Mouse (Mus musculus): Measurements from ENCODE around the gene Lix1. TPM values are rescaled to one million over a fixed set of nuclear protein-coding genes. Genes with fewer than 3 reads are reported as not detected.

Lix1 gene
- polyA plus RNA-seq, 2 experiments, result 0.14 to 0.16 TPM

DNA sequence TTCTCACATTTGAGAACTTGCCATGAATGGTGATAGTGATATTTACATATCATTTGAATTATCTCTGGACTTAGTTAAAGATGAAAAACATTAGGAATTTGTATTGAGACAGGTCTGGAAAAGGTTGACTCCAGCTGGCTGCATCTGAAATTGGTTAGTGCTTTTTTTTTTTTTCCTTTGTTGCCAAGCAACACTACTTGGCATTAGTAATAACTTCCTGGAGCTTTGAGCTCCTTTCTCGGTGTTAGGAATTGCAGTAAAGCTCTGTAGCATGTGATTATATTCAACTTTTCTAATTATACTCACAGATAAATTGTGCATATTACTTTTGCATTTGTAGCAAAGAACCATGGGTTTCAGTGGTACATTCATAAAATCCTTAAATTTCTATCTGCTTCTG lies 96.4 kb downstream of the Lix1 start:
- H3K4me3 ChIP-seq (ENCODE audit: insufficient read depth in 1 of 2, low read depth in 2 of 2, low read length in 2 of 2), result no peak overlapping the region
- no peak overlapping the region for H3K4me2 ChIP-seq (ENCODE audit: low read depth)
- H3K9ac ChIP-seq (replicated peaks), result no peak overlapping the region
- H3K9me3 ChIP-seq (ENCODE audit: control insufficient read depth, low read length), result no peaks in the 10 kb centered on the region
- H3K36me3 ChIP-seq (replicated peaks; ENCODE audit: control insufficient read depth, insufficient read depth, low read depth), result no peaks in the 10 kb centered on the region
- no peak for DNase-seq (ENCODE audit: low read depth in 3 of 3, low spot score in 3 of 3)
- no peak for ATAC-seq (ENCODE audit: insufficient read depth)
- no peak overlapping the region for H3K27ac ChIP-seq
- no peak for TF ChIP-seq CTCF (IDR thresholded peaks at IDR 0.05; ENCODE audit: low read depth)
- TF ChIP-seq EP300 (IDR thresholded peaks at IDR 0.05; ENCODE audit: low read depth), result no peak
- no peaks in the 10 kb centered on the region for H3K4me1 ChIP-seq (replicated peaks; ENCODE audit: control insufficient read depth in 2 of 2, insufficient read depth in 2 of 2, low read length in 1 of 2)
- H3K27me3 ChIP-seq (ENCODE audit: control insufficient read depth, insufficient read depth, low read length), result no peaks in the 10 kb centered on the region
- 38% methylated on average over 1 of the region's 1 CpGs for WGBS (ENCODE audit: insufficient replicate concordance)

GRCm38 (mm10) chr17:17499278-17499677 lies 96.8 kb downstream of the Lix1 start:
- Histone ChIP-seq H3K9ac (replicated peaks) (no peak overlapping the region), H3K36me3 (replicated peaks; ENCODE audit: control insufficient read depth, insufficient read depth, low read depth) (no peaks in the 10 kb centered on the region), H3K9me3 (ENCODE audit: control insufficient read depth, low read length) (no peaks in the 10 kb centered on the region), H3K4me3 (ENCODE audit: insufficient read depth in 1 of 2, low read depth in 2 of 2, low read length in 2 of 2) (no peak overlapping the region), H3K4me1 (replicated peaks; ENCODE audit: control insufficient read depth in 2 of 2, insufficient read depth in 2 of 2, low read length in 1 of 2) (no peaks in the 10 kb centered on the region), H3K4me2 (ENCODE audit: low read depth) (no peak overlapping the region), H3K27me3 (ENCODE audit: control insufficient read depth, insufficient read depth, low read length) (no peaks in the 10 kb centered on the region), H3K27ac (no peak overlapping the region)
- ATAC-seq (ENCODE audit: insufficient read depth) (no peak), DNase-seq (ENCODE audit: low read depth in 3 of 3, low spot score in 3 of 3) (no peak)
- TF ChIP-seq EP300 (IDR thresholded peaks at IDR 0.05; ENCODE audit: low read depth) (no peak), CTCF (IDR thresholded peaks at IDR 0.05; ENCODE audit: low read depth) (no peak)
- 42% methylated on average over 3 of the region's 3 CpGs for WGBS (ENCODE audit: insufficient replicate concordance)

- DNase-seq (ENCODE audit: low read depth in 3 of 3, low spot score in 3 of 3), result no peak
- H3K9me3 ChIP-seq (ENCODE audit: control insufficient read depth, low read length), result no peaks in the 10 kb centered on the region
- WGBS (ENCODE audit: insufficient replicate concordance), result 81% methylated on average over 8 of the region's 10 CpGs
- no peak overlapping the region for H3K4me2 ChIP-seq (ENCODE audit: low read depth)
- no peaks in the 10 kb centered on the region for H3K4me1 ChIP-seq (replicated peaks; ENCODE audit: control insufficient read depth in 2 of 2, insufficient read depth in 2 of 2, low read length in 1 of 2)
- ATAC-seq (ENCODE audit: insufficient read depth), result no peak
- H3K36me3 ChIP-seq (replicated peaks; ENCODE audit: control insufficient read depth, insufficient read depth, low read depth), result no peaks in the 10 kb centered on the region
- H3K27me3 ChIP-seq (ENCODE audit: control insufficient read depth, insufficient read depth, low read length), result no peaks in the 10 kb centered on the region
- no peak overlapping the region for H3K27ac ChIP-seq
- H3K9ac ChIP-seq (replicated peaks), result no peak overlapping the region
- H3K4me3 ChIP-seq (ENCODE audit: insufficient read depth in 1 of 2, low read depth in 2 of 2, low read length in 2 of 2), result no peak overlapping the region
- TF ChIP-seq CTCF (IDR thresholded peaks at IDR 0.05; ENCODE audit: low read depth), result no peak
- TF ChIP-seq EP300 (IDR thresholded peaks at IDR 0.05; ENCODE audit: low read depth), result no peak
Observed at GRCm38 (mm10) chr17:17506677-17507076, 104.2 kb downstream of the Lix1 start.

Other genes with a start within 250 kb of the Lix1 start
- 7.1 and 11.5 TPM in 2 replicates for gene Riok2, start 28.4 kb upstream of the Lix1 start, polyA plus RNA-seq (2012; rRNA removed)
- gene Riok2, start 28.4 kb upstream of the Lix1 start, polyA plus RNA-seq (2014; fragmentation: Nextera tagmentation; extraction: Ambion mirVana), result 11.7 and 12.1 TPM in 2 replicates
- gene Lnpep, start 222.4 kb downstream of the Lix1 start, polyA plus RNA-seq (2012; rRNA removed), result 3.0 and 3.5 TPM in 2 replicates
- 2.1 and 2.3 TPM in 2 replicates for gene Lnpep, start 222.4 kb downstream of the Lix1 start, polyA plus RNA-seq (2014; fragmentation: Nextera tagmentation; extraction: Ambion mirVana)

All from liver, embryonic 14.5 days (tissue).